Mouse (Mus musculus) left cerebral cortex, adult 8-10 months (tissue): Measurements from ENCODE around the gene 4921504E06Rik. TPM values are rescaled to one million over a fixed set of nuclear protein-coding genes. Genes with fewer than 3 reads are reported as not detected.

Experiments
- DNase-seq, 2 experiments: peaks; one replicate each; pipeline ENCODE4 v3.0.0; 2022; ENCODE audit warnings: low spot score in 2 of 2
- total RNA-seq, 4 experiments: library from RNA; stranded (reverse); gene quantifications; 2 replicates each; pipeline ENCODE4 v1.2.4; 2022

4921504E06Rik gene
- not detected for total RNA-seq

GRCm38 (mm10) chr2:19553821-19554592, at the start of gene 4921504E06Rik:
Gene 4921504E06Rik (minus strand): TSS chr2:19553914.
- DNase-seq = peak; percentile 53 to 95

- no peak for DNase-seq
These were observed 47.7 kb upstream of the 4921504E06Rik start for GRCm38 (mm10) chr2:19601386-19601925.

GRCm38 (mm10) chr2:19600860-19601259, 47.1 kb upstream of the 4921504E06Rik start:
- DNase-seq = no peak

- DNase-seq = no peak
These were observed 46.1 kb upstream of the 4921504E06Rik start for GRCm38 (mm10) chr2:19599801-19600200.

GRCm38 (mm10) chr2:19596988-19597387, 43.3 kb upstream of the 4921504E06Rik start:
- no peak for DNase-seq

- no peak for DNase-seq
These were observed 42.7 kb upstream of the 4921504E06Rik start for GRCm38 (mm10) chr2:19596426-19596825.

- no peak for DNase-seq
These were observed 41.1 kb upstream of the 4921504E06Rik start for GRCm38 (mm10) chr2:19594856-19595255.

- no peak for DNase-seq
These were observed 26.1 kb upstream of the 4921504E06Rik start for GRCm38 (mm10) chr2:19579846-19580245.

GRCm38 (mm10) chr2:19579180-19579579, 25.5 kb upstream of the 4921504E06Rik start:
- DNase-seq = no peak

- no peak for DNase-seq
These were observed 8.6 kb upstream of the 4921504E06Rik start for GRCm38 (mm10) chr2:19562114-19562829.

- no peak for DNase-seq
These were observed 6.9 kb upstream of the 4921504E06Rik start for GRCm38 (mm10) chr2:19560654-19561053.

- no peak for DNase-seq
These were observed 6.4 kb upstream of the 4921504E06Rik start for GRCm38 (mm10) chr2:19560071-19560470.

GRCm38 (mm10) chr2:19551396-19551795, 2.3 kb downstream of the 4921504E06Rik start:
- no peak for DNase-seq

- peak in 1 of 2 experiments; percentile 32 for DNase-seq
These were observed 12.8 kb downstream of the 4921504E06Rik start for GRCm38 (mm10) chr2:19540906-19541305.

- no peak for DNase-seq
These were observed 24.3 kb downstream of the 4921504E06Rik start for GRCm38 (mm10) chr2:19529428-19529827.

- DNase-seq = no peak
These were observed 24.9 kb downstream of the 4921504E06Rik start for GRCm38 (mm10) chr2:19528797-19529196.

- DNase-seq = no peak
These were observed 29.6 kb downstream of the 4921504E06Rik start for GRCm38 (mm10) chr2:19524071-19524470.

- DNase-seq = no peak
These were observed 32.1 kb downstream of the 4921504E06Rik start for GRCm38 (mm10) chr2:19521662-19522061.

GRCm38 (mm10) chr2:19520617-19521016, 33.1 kb downstream of the 4921504E06Rik start:
- DNase-seq = no peak

GRCm38 (mm10) chr2:19519768-19520167, 33.9 kb downstream of the 4921504E06Rik start:
- DNase-seq = peak; percentile 30 to 56

GRCm38 (mm10) chr2:19517952-19518351, 35.8 kb downstream of the 4921504E06Rik start:
- no peak for DNase-seq

- DNase-seq = no peak
These were observed 41.3 kb downstream of the 4921504E06Rik start for GRCm38 (mm10) chr2:19512381-19512780.
